Mouse (Mus musculus) cerebellum, adult 2 months (tissue): Measurements from ENCODE around the gene Ifitm10.
"Not testable (repeated sequence)": the region's sequence is repeated elsewhere in the genome, so short reads cannot be mapped to it uniquely, and the experiment has no call there.

Experiments
- CTCF ChIP-seq: fragments of 200-500 bp; IDR thresholded peaks from 2 replicates; pipeline ENCODE4 v1.5.1; 2011; ENCODE audit warnings: low read depth, mild to moderate bottlenecking, control low read depth, low read length, moderate library complexity, borderline replicate concordance; ENCODE audit not compliant: insufficient read depth
- POLR2A ChIP-seq: fragments of 200-500 bp; IDR thresholded peaks from 2 replicates; pipeline ENCODE4 v1.6.1; 2011; ENCODE audit warnings: low read length, control low read depth, borderline replicate concordance; ENCODE audit not compliant: insufficient read depth

GRCm38 (mm10) chr7:142279291-142279690 lies 94.3 kb downstream of the Ifitm10 start:
- TF ChIP-seq CTCF, POLR2A: not testable (repeated sequence)
